Comparison of ENCODE assay signal across 18 mouse cellular contexts in genomic region chr7:64358666-64359065, GRCm38 (mm10). TPM values are rescaled to one million over a fixed set of nuclear protein-coding genes. Genes with fewer than 3 reads are reported as not detected.
DNase-seq lines count a peak whose midpoint lies in the region; TF ChIP-seq lines count a peak whose summit lies in the region.
"Had no signal": no experiment of that assay in that cellular context is flagged by ENCODE, and none has a peak within 500 bp of the region (broad histone marks: within the 10 kb centered on the region; RNA-seq: fewer than 3 reads in every experiment).

No protein-coding gene starts in this region.

- no peak overlapping the region for H3K4me3 ChIP-seq in layer of hippocampus, adult 2 months
- no peak overlapping the region for H3K4me3 ChIP-seq in cortical plate, adult 2 months (ENCODE audit: insufficient read depth, low read length)

- no peak for TF ChIP-seq POLR2A in cortical plate, adult 2 months (IDR thresholded peaks at IDR 0.05; ENCODE audit: extremely low read depth, insufficient read depth, low read length)

- H3K4me1 ChIP-seq in cortical plate, adult 2 months (ENCODE audit: control insufficient read depth, insufficient read depth, low read length), result peaks cover 2% of the 10 kb centered on the region; the same call in 1 of the 2 replicates

- no peak for TF ChIP-seq CTCF in layer of hippocampus, adult 2 months (conservative IDR thresholded peaks at IDR 0.05)
- no peak for TF ChIP-seq CTCF in cortical plate, adult 2 months (IDR thresholded peaks at IDR 0.05; ENCODE audit: extremely low read depth, insufficient read depth, low read length)

- intact Hi-C loops in heart, postnatal 14 days (cut with DNase I), result no loop called here

- peak overlapping the region; percentile 91; the same call in 1 of the 2 replicates for H3K27ac ChIP-seq in layer of hippocampus, adult 2 months
- H3K27ac ChIP-seq in cortical plate, adult 2 months (ENCODE audit: insufficient read depth, low read length), result peak overlapping the region; percentile 45; the same call in 1 of the 2 replicates

- peak; percentile 76 for DNase-seq in heart, adult 11 months
- DNase-seq in heart, postnatal 14 days, result no peak
- DNase-seq in layer of hippocampus, adult 2 months (ENCODE audit: low spot score in 2 of 2), result no peak
- no peak for DNase-seq in layer of hippocampus, adult 9-11 months
- peak; percentile 76 for DNase-seq in Muller cell, postnatal 12 days (ENCODE audit: inconsistent ontology term)
- DNase-seq in urinary bladder, postnatal 14 days (ENCODE audit: low spot score), result no peak
- DNase-seq in cerebellum, adult 18-20 months, result no peak
- DNase-seq: adrenal gland, adult 2 months; adrenal gland, adult 8-10 months; adrenal gland, postnatal 10 days; adrenal gland, postnatal 14 days; adrenal gland, postnatal 25 days; adrenal gland, postnatal 36 days; B cell, adult 2 months; cerebellum, adult 11 months; cerebellum, adult 11-12 months; cerebellum, adult 2 months had no signal

RNA-seq across cellular contexts. Expression of gene Fan1, which starts 15.2 kb away (rescaled TPM):
- 1 to 10 TPM; 6.7 to 7.7 TPM for total RNA-seq in heart, postnatal 14 days (2021)
- 10 to 100 TPM; 13.3 to 14.0 TPM for total RNA-seq in layer of hippocampus, adult 2 months (2021)
- 4.1 and 4.3 TPM in 2 replicates for polyA plus RNA-seq in cortical plate, adult 2 months (2012; rRNA removed)

RNA-seq across cellular contexts. Expression of gene Mphosph10, which starts 33.4 kb away (rescaled TPM):
- total RNA-seq in heart, postnatal 14 days (2021), result 10 to 100 TPM; 10.3 to 11.7 TPM
- total RNA-seq in layer of hippocampus, adult 2 months (2021), result 10 to 100 TPM; 22.9 to 26.1 TPM
- polyA plus RNA-seq in cortical plate, adult 2 months (2012; rRNA removed), result 11.4 and 12.1 TPM in 2 replicates

RNA-seq across cellular contexts. Expression of gene Mcee, which starts 33.7 kb away (rescaled TPM):
- total RNA-seq in heart, postnatal 14 days (2021), result 100 to 1,000 TPM; 157 to 162 TPM
- 10 to 100 TPM; 50.0 to 51.5 TPM for total RNA-seq in layer of hippocampus, adult 2 months (2021)
- 59.6 and 71.7 TPM in 2 replicates for polyA plus RNA-seq in cortical plate, adult 2 months (2012; rRNA removed)

Comparison
In these comparisons a context has a peak if more than half of its experiments do, and no peak if none do; other contexts are left out.
1. DNase-seq: peak in heart, adult 11 months (single experiment) and Muller cell, postnatal 12 days (single experiment); none in heart, postnatal 14 days (0 of 2), layer of hippocampus, adult 2 months (0 of 2), layer of hippocampus, adult 9-11 months (single experiment), urinary bladder, postnatal 14 days (single experiment) and cerebellum, adult 18-20 months (0 of 2).